Mouse (Mus musculus) embryo, embryonic 11.5 days (tissue): ENCODE measurements around the gene Cbfa2t3.
"Not testable (repeated sequence)": the region's sequence is repeated elsewhere in the genome, so short reads cannot be mapped to it uniquely, and the experiment has no call there.

Experiments used
- DNase-seq: peaks from one replicate; pipeline ENCODE4 v3.0.0-alpha.2; 2012; ENCODE audit warnings: low read depth, low spot score

Cbfa2t3 gene

GRCm38 (mm10) chr8:122639521-122640248 is 59.2 kb downstream of the Cbfa2t3 start:
- no peak for DNase-seq

- DNase-seq, result no peak
These were observed 60.3 kb downstream of the Cbfa2t3 start for GRCm38 (mm10) chr8:122638601-122639000.

- DNase-seq, result no peak
These were observed 61.7 kb downstream of the Cbfa2t3 start for GRCm38 (mm10) chr8:122637230-122637629.

GRCm38 (mm10) chr8:122636803-122637175 is 62.1 kb downstream of the Cbfa2t3 start:
- no peak for DNase-seq

- DNase-seq, result no peak
These were observed 62.8 kb downstream of the Cbfa2t3 start for GRCm38 (mm10) chr8:122635878-122636802.

GRCm38 (mm10) chr8:122633205-122633604 is 65.7 kb downstream of the Cbfa2t3 start:
- DNase-seq, result no peak

- not testable (repeated sequence) for DNase-seq
These were observed 66.8 kb downstream of the Cbfa2t3 start for GRCm38 (mm10) chr8:122632134-122632533.

GRCm38 (mm10) chr8:122630696-122631095 is 68.2 kb downstream of the Cbfa2t3 start:
- DNase-seq, result no peak

- DNase-seq, result no peak
These were observed 69.5 kb downstream of the Cbfa2t3 start for GRCm38 (mm10) chr8:122629388-122629787.

GRCm38 (mm10) chr8:122626896-122627295 is 72.0 kb downstream of the Cbfa2t3 start:
- no peak for DNase-seq

- no peak for DNase-seq
These were observed 73.1 kb downstream of the Cbfa2t3 start for GRCm38 (mm10) chr8:122625811-122626210.

GRCm38 (mm10) chr8:122624653-122625052 is 74.3 kb downstream of the Cbfa2t3 start:
- DNase-seq, result no peak

- no peak for DNase-seq
These were observed 74.9 kb downstream of the Cbfa2t3 start for GRCm38 (mm10) chr8:122623844-122624642.

- no peak for DNase-seq
These were observed 76.2 kb downstream of the Cbfa2t3 start, which contains the start of gene Pabpn1l for GRCm38 (mm10) chr8:122622727-122623126. TSS of gene Pabpn1l (minus strand) at chr8:122622739.

GRCm38 (mm10) chr8:122620446-122620845 is 78.5 kb downstream of the Cbfa2t3 start:
- no peak for DNase-seq

- no peak for DNase-seq
These were observed 80.1 kb downstream of the Cbfa2t3 start for GRCm38 (mm10) chr8:122618660-122619378.

- peak; percentile 75 for DNase-seq
These were observed 80.9 kb downstream of the Cbfa2t3 start for GRCm38 (mm10) chr8:122617947-122618546.

GRCm38 (mm10) chr8:122616181-122616905 is 82.6 kb downstream of the Cbfa2t3 start:
- DNase-seq, result no peak

GRCm38 (mm10) chr8:122611295-122612133 is 87.4 kb downstream of the Cbfa2t3 start, which contains the start of the genes Galns and Trappc2l:
TSS of gene Galns (minus strand) at chr8:122611463.
TSS of gene Trappc2l (plus strand) at chr8:122611640.
- DNase-seq, result peak; percentile 98
